Mouse (Mus musculus): Measurements from ENCODE around the gene Brinp1. TPM values are rescaled to one million over a fixed set of nuclear protein-coding genes. Genes with fewer than 3 reads are reported as not detected.

Brinp1 gene
- polyA plus RNA-seq (2012; rRNA removed; ENCODE audit: low replicate concordance), result 0.23 and 0.27 TPM in 2 replicates

GRCm38 (mm10) chr4:68954322-68954901 lies at the start of gene Brinp1:
Brinp1 (minus strand) TSS chr4:68954397.

